Mouse (Mus musculus) ES-Bruce4 (cell line): Measurements from ENCODE around the gene Ankrd33b.

Source experiments
- CTCF ChIP-seq: IDR thresholded peaks from one replicate; pipeline ENCODE4 v1.8.1; 2011; ENCODE audit warnings: low read depth, low read length
- POLR2A ChIP-seq: IDR thresholded peaks from one replicate; pipeline ENCODE4 v1.8.1; 2011; ENCODE audit warnings: low read length; ENCODE audit not compliant: insufficient read depth

DNA sequence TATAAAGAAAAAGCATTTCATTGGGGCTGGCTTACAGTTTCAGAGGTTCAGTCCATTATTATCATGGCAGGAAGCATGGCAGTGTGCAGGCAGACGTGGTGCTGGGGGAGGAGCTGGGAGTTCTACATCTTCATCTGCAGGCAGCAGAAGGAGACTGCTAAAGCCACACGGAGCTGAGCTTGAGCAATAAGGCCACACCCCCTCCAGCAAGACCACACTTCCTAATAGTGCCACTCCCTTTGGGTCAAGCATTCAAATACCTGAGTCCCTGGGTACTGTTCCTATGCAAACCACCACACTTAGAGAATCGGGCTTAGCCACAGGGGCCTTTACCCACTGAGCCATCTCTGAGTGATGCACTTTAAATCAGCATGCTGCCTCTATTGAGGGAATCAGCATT lies 33.4 kb upstream of the Ankrd33b start:
- TF ChIP-seq POLR2A (no peak), CTCF (no peak)
